Mouse (Mus musculus) macrophage (primary cell): ENCODE measurements around the gene Hsf2bp. TPM values are rescaled to one million over a fixed set of nuclear protein-coding genes. Genes with fewer than 3 reads are reported as not detected.

Experiments used
- H3K27ac ChIP-seq: fragments of 350-480 bp; formaldehyde crosslinking; 2 replicates; pipeline ENCODE4 v1.9.0; 2021
- H3K36me3 ChIP-seq: fragments of 350-480 bp; formaldehyde crosslinking; 2 replicates; pipeline ENCODE4 v1.9.0; 2021; ENCODE audit errors: inconsistent target
- H3K4me3 ChIP-seq: fragments of 350-480 bp; formaldehyde crosslinking; 2 replicates; pipeline ENCODE4 v1.9.0; 2021; ENCODE audit errors: inconsistent target
- H3K79me2 ChIP-seq: fragments of 350-480 bp; formaldehyde crosslinking; 2 replicates; pipeline ENCODE4 v1.9.0; 2021; ENCODE audit errors: inconsistent target
- WGBS: methylation state at CpG from one replicate; pipeline ENCODE4 v1.1.7; 2026; ENCODE audit warnings: inconsistent platforms; ENCODE audit not compliant: missing documents; 5-methylcytosine and 5-hydroxymethylcytosine counted together
- polyA plus RNA-seq: library from polyadenylated mRNA; stranded (reverse); fragments of 250-400 nt; gene quantifications from 3 replicates; pipeline ENCODE4 v1.2.4, GENCODE M21; 2018; ENCODE audit warnings: inconsistent platforms

Hsf2bp gene
- polyA plus RNA-seq, 1 experiment from 2014 or later: not detected

- Histone ChIP-seq H3K79me2 (no peaks in the 10 kb centered on the region), H3K27ac (no peak overlapping the region), H3K36me3 (no peaks in the 10 kb centered on the region), H3K4me3 (no peak overlapping the region)
- WGBS: 88% methylated on average over 3 of the region's 3 CpGs
Observed at GRCm38 (mm10) chr17:31983491-31983890, 52.7 kb downstream of the Hsf2bp start.

- Histone ChIP-seq H3K4me3 (no peak overlapping the region), H3K27ac (no peak overlapping the region), H3K79me2 (no peaks in the 10 kb centered on the region), H3K36me3 (no peaks in the 10 kb centered on the region)
- 96% methylated on average over 11 of the region's 11 CpGs for WGBS
Observed at GRCm38 (mm10) chr17:31982326-31983190, 53.6 kb downstream of the Hsf2bp start.

GRCm38 (mm10) chr17:31979888-31980287 is 56.3 kb downstream of the Hsf2bp start:
- Histone ChIP-seq H3K36me3 (no peaks in the 10 kb centered on the region), H3K27ac (no peak overlapping the region), H3K4me3 (no peak overlapping the region), H3K79me2 (no peaks in the 10 kb centered on the region)
- WGBS: 91% methylated on average over 4 of the region's 4 CpGs

- no peaks in the 10 kb centered on the region for H3K79me2 ChIP-seq
- H3K36me3 ChIP-seq: no peaks in the 10 kb centered on the region
- no peak overlapping the region for H3K27ac ChIP-seq
- no peak overlapping the region for H3K4me3 ChIP-seq
Observed at GRCm38 (mm10) chr17:31977131-31977530, 59.0 kb downstream of the Hsf2bp start.

GRCm38 (mm10) chr17:31976501-31976900 is 59.6 kb downstream of the Hsf2bp start:
- Histone ChIP-seq H3K4me3 (no peak overlapping the region), H3K79me2 (no peaks in the 10 kb centered on the region), H3K27ac (no peak overlapping the region), H3K36me3 (no peaks in the 10 kb centered on the region)
- WGBS: 93% methylated on average over 6 of the region's 6 CpGs

GRCm38 (mm10) chr17:31974694-31975093 is 61.5 kb downstream of the Hsf2bp start:
- Histone ChIP-seq H3K27ac (no peak overlapping the region), H3K36me3 (no peaks in the 10 kb centered on the region), H3K79me2 (no peaks in the 10 kb centered on the region), H3K4me3 (no peak overlapping the region)
- WGBS: 82% methylated on average over 5 of the region's 5 CpGs

- WGBS: 95% methylated on average over 7 of the region's 7 CpGs
- no peak overlapping the region for H3K4me3 ChIP-seq
- no peaks in the 10 kb centered on the region for H3K79me2 ChIP-seq
- H3K36me3 ChIP-seq: no peaks in the 10 kb centered on the region
- H3K27ac ChIP-seq: no peak overlapping the region
Observed at GRCm38 (mm10) chr17:31973664-31974230, 62.4 kb downstream of the Hsf2bp start.

- Histone ChIP-seq H3K27ac (no peak overlapping the region), H3K36me3 (no peaks in the 10 kb centered on the region), H3K4me3 (no peak overlapping the region), H3K79me2 (no peaks in the 10 kb centered on the region)
- WGBS: 88% methylated on average over 2 of the region's 2 CpGs
Observed at GRCm38 (mm10) chr17:31970890-31971289, 65.3 kb downstream of the Hsf2bp start.

GRCm38 (mm10) chr17:31968801-31969200 is 67.3 kb downstream of the Hsf2bp start:
- 69% methylated on average over 1 of the region's 1 CpGs for WGBS
- H3K27ac ChIP-seq: no peak overlapping the region
- H3K79me2 ChIP-seq: no peaks in the 10 kb centered on the region
- no peak overlapping the region for H3K4me3 ChIP-seq
- H3K36me3 ChIP-seq: no peaks in the 10 kb centered on the region

- Histone ChIP-seq H3K36me3 (no peaks in the 10 kb centered on the region), H3K4me3 (no peak overlapping the region), H3K27ac (no peak overlapping the region), H3K79me2 (no peaks in the 10 kb centered on the region)
- WGBS: 72% methylated on average over 4 of the region's 4 CpGs
Observed at GRCm38 (mm10) chr17:31967311-31967710, 68.8 kb downstream of the Hsf2bp start.

- no peak overlapping the region for H3K27ac ChIP-seq
Observed at GRCm38 (mm10) chr17:31966566-31966965, 69.6 kb downstream of the Hsf2bp start.

GRCm38 (mm10) chr17:31965623-31966022 is 70.5 kb downstream of the Hsf2bp start:
- no peaks in the 10 kb centered on the region for H3K79me2 ChIP-seq
- no peak overlapping the region for H3K4me3 ChIP-seq
- H3K36me3 ChIP-seq: no peaks in the 10 kb centered on the region
- WGBS: 38% methylated on average over 2 of the region's 2 CpGs
- H3K27ac ChIP-seq: no peak overlapping the region

More at GRCm38 (mm10) chr17:31966566-31966965, 69.6 kb downstream of the Hsf2bp start:
- Histone ChIP-seq H3K36me3 (no peaks in the 10 kb centered on the region), H3K79me2 (no peaks in the 10 kb centered on the region), H3K4me3 (no peak overlapping the region)
- 93% methylated on average over 1 of the region's 1 CpGs for WGBS

- no peaks in the 10 kb centered on the region for H3K36me3 ChIP-seq
- 93% methylated on average over 4 of the region's 4 CpGs for WGBS
- H3K4me3 ChIP-seq: no peak overlapping the region
- H3K79me2 ChIP-seq: no peaks in the 10 kb centered on the region
- no peak overlapping the region for H3K27ac ChIP-seq
Observed at GRCm38 (mm10) chr17:31962930-31963329, 73.2 kb downstream of the Hsf2bp start.

- no peaks in the 10 kb centered on the region for H3K79me2 ChIP-seq
- no peak overlapping the region for H3K27ac ChIP-seq
- no peak overlapping the region for H3K4me3 ChIP-seq
- WGBS: 91% methylated on average over 5 of the region's 5 CpGs
- no peaks in the 10 kb centered on the region for H3K36me3 ChIP-seq
Observed at GRCm38 (mm10) chr17:31962281-31962680, 73.9 kb downstream of the Hsf2bp start.

- WGBS: 98% methylated on average over 9 of the region's 9 CpGs
- H3K27ac ChIP-seq: no peak overlapping the region
- H3K79me2 ChIP-seq: no peaks in the 10 kb centered on the region
- no peak overlapping the region for H3K4me3 ChIP-seq
- H3K36me3 ChIP-seq: no peaks in the 10 kb centered on the region
Observed at GRCm38 (mm10) chr17:31954551-31955140, 81.5 kb downstream of the Hsf2bp start.
